Mouse (Mus musculus) E14TG2a.4 (cell line): Measurements from ENCODE around the gene Bend7.

Experiments used
- CTCF ChIP-seq: conservative IDR thresholded peaks from 2 replicates; pipeline ENCODE4 v1.5.1; 2014; ENCODE audit warnings: low read length
- NANOG ChIP-seq: IDR thresholded peaks from 2 replicates; pipeline ENCODE4 v1.6.1; 2014; ENCODE audit warnings: borderline replicate concordance, low read length, mixed read lengths

- TF ChIP-seq CTCF (no peak), NANOG (peak; percentile 35; the same call in 1 of the 2 replicates)
Measured at GRCm38 (mm10) chr2:4782401-4782800, 64.8 kb downstream of the Bend7 start.
